Mouse (Mus musculus) hindbrain, embryonic 12.5 days (tissue): Measurements from ENCODE around the gene Zfp687. TPM values are rescaled to one million over a fixed set of nuclear protein-coding genes. Genes with fewer than 3 reads are reported as not detected.
"Not testable (repeated sequence)": the region's sequence is repeated elsewhere in the genome, so short reads cannot be mapped to it uniquely, and the experiment has no call there.

Source experiments
- ATAC-seq: fragments of 200-750 bp; cut with Nextera tagmentation; 2 replicates; pipeline ENCODE4 v1.8.0; 2017; ENCODE audit warnings: moderate TSS enrichment; ENCODE audit not compliant: low FRiP score
- H3K27ac ChIP-seq: fragments of 300-500 bp; sonication (generic); 2 replicates; pipeline ENCODE4 v1.5.1; 2016; ENCODE audit warnings: mild to moderate bottlenecking
- H3K27me3 ChIP-seq: fragments of 300-500 bp; sonication (generic); 2 replicates; pipeline ENCODE4 v1.6.1; 2016; ENCODE audit warnings: mild to moderate bottlenecking
- H3K36me3 ChIP-seq: fragments of 300-500 bp; sonication (generic); 2 replicates; pipeline ENCODE4 v1.6.1; 2016; ENCODE audit warnings: mild to moderate bottlenecking
- H3K4me1 ChIP-seq: fragments of 300-500 bp; sonication (generic); 2 replicates; pipeline ENCODE4 v1.6.1; 2016
- H3K4me2 ChIP-seq: fragments of 300-500 bp; sonication (generic); replicated peaks from 2 replicates; pipeline ENCODE4 v1.6.1; 2016; ENCODE audit warnings: mild to moderate bottlenecking
- H3K4me3 ChIP-seq: fragments of 300-500 bp; sonication (generic); 2 replicates; pipeline ENCODE4 v1.5.1; 2016; ENCODE audit warnings: mild to moderate bottlenecking
- H3K9ac ChIP-seq: fragments of 300-500 bp; sonication (generic); 2 replicates; pipeline ENCODE4 v1.6.1; 2016; ENCODE audit warnings: mild to moderate bottlenecking, moderate library complexity
- H3K9me3 ChIP-seq: fragments of 300-500 bp; sonication (generic); replicated peaks from 2 replicates; pipeline ENCODE4 v1.6.1; 2016; ENCODE audit warnings: mild to moderate bottlenecking
- WGBS: fragments of 180-500 bp; shearing (Covaris S2); methylation state at CpG from one replicate; pipeline ENCODE4 v1.1.7; 2016; 5-methylcytosine and 5-hydroxymethylcytosine counted together
- polyA plus RNA-seq: library from polyadenylated mRNA; unstranded; fragments of >200 nt; fragmentation: Nextera tagmentation; extraction: Ambion mirVana; gene quantifications from 2 replicates; pipeline ENCODE4 v1.2.1, GENCODE M21; 2016

Zfp687 gene
- polyA plus RNA-seq, 1 experiment from 2014 or later = 32.8 TPM

- Histone ChIP-seq H3K36me3 (peaks cover 17% of the 10 kb centered on the region), H3K9ac (peak overlapping the region; percentile 85), H3K4me1 (peaks cover 7% of the 10 kb centered on the region), H3K27ac (no peak overlapping the region), H3K4me3 (peak overlapping the region; percentile 80), H3K9me3 (no peaks in the 10 kb centered on the region), H3K4me2 (peak overlapping the region; percentile 57), H3K27me3 (no peaks in the 10 kb centered on the region)
- 15% methylated on average over 3 of the region's 3 CpGs for WGBS
- ATAC-seq = no peak
These were observed 26.4 kb upstream of the Zfp687 start for GRCm38 (mm10) chr3:95041625-95042024.

- no peaks in the 10 kb centered on the region for H3K27me3 ChIP-seq
- no peak overlapping the region for H3K9ac ChIP-seq
- H3K4me3 ChIP-seq = no peak overlapping the region
- no peak for ATAC-seq
- H3K27ac ChIP-seq = no peak overlapping the region
- no peaks in the 10 kb centered on the region for H3K9me3 ChIP-seq
- 78% methylated on average over 3 of the region's 3 CpGs for WGBS
- peaks cover 9% of the 10 kb centered on the region for H3K4me1 ChIP-seq
- H3K4me2 ChIP-seq = no peak overlapping the region
- peaks cover 52% of the 10 kb centered on the region for H3K36me3 ChIP-seq
These were observed 14.7 kb upstream of the Zfp687 start for GRCm38 (mm10) chr3:95029953-95030352.

- H3K4me3 ChIP-seq, H3K9ac ChIP-seq, H3K4me2 ChIP-seq, ATAC-seq, H3K27me3 ChIP-seq, H3K27ac ChIP-seq, H3K9me3 ChIP-seq: not testable (repeated sequence)
- WGBS = 75% methylated on average over 3 of the region's 3 CpGs
- Histone ChIP-seq H3K4me1 (peaks cover 13% of the 10 kb centered on the region), H3K36me3 (peaks cover 46% of the 10 kb centered on the region)
These were observed 14.1 kb upstream of the Zfp687 start for GRCm38 (mm10) chr3:95029291-95029827.

- Histone ChIP-seq H3K36me3 (peaks cover 38% of the 10 kb centered on the region), H3K27ac (no peak overlapping the region), H3K4me3 (no peak overlapping the region), H3K4me2 (no peak overlapping the region), H3K9me3 (no peaks in the 10 kb centered on the region), H3K27me3 (no peaks in the 10 kb centered on the region), H3K4me1 (peaks cover 13% of the 10 kb centered on the region), H3K9ac (no peak overlapping the region)
- WGBS = 91% methylated on average over 3 of the region's 3 CpGs
- ATAC-seq = no peak
These were observed 13.4 kb upstream of the Zfp687 start for GRCm38 (mm10) chr3:95028603-95029002.

GRCm38 (mm10) chr3:95027701-95028100, 12.5 kb upstream of the Zfp687 start:
- Histone ChIP-seq H3K36me3 (peaks cover 29% of the 10 kb centered on the region), H3K4me2 (no peak overlapping the region), H3K9ac (no peak overlapping the region), H3K4me3 (no peak overlapping the region), H3K4me1 (peaks cover 13% of the 10 kb centered on the region), H3K27ac (no peak overlapping the region), H3K9me3 (no peaks in the 10 kb centered on the region), H3K27me3 (no peaks in the 10 kb centered on the region)
- ATAC-seq = peak; percentile 67; the same call in 1 of the 2 replicates
- WGBS = 65% methylated on average over 5 of the region's 5 CpGs

- H3K9ac ChIP-seq = no peak overlapping the region
- ATAC-seq = no peak
These were observed 11.9 kb upstream of the Zfp687 start for GRCm38 (mm10) chr3:95027057-95027645.

GRCm38 (mm10) chr3:95025202-95025601, 10.0 kb upstream of the Zfp687 start:
- 55% methylated on average over 5 of the region's 5 CpGs for WGBS

More at GRCm38 (mm10) chr3:95027057-95027645, 11.9 kb upstream of the Zfp687 start:
- 67% methylated on average over 5 of the region's 5 CpGs for WGBS
- Histone ChIP-seq H3K36me3 (peaks cover 24% of the 10 kb centered on the region), H3K9me3 (no peaks in the 10 kb centered on the region), H3K4me2 (no peak overlapping the region), H3K4me1 (peaks cover 13% of the 10 kb centered on the region), H3K4me3 (no peak overlapping the region), H3K27ac (no peak overlapping the region), H3K27me3 (no peaks in the 10 kb centered on the region)

GRCm38 (mm10) chr3:95024551-95024950, 9.3 kb upstream of the Zfp687 start:
- Histone ChIP-seq H3K4me2 (no peak overlapping the region), H3K4me3 (no peak overlapping the region), H3K27ac (no peak overlapping the region), H3K4me1 (peaks cover 13% of the 10 kb centered on the region), H3K27me3 (no peaks in the 10 kb centered on the region), H3K9me3 (no peaks in the 10 kb centered on the region), H3K9ac (no peak overlapping the region), H3K36me3 (0 out of 2 replicates have a peak, but pooled peaks cover 2% of the 10 kb centered on the region)
- WGBS = 26% methylated on average over 11 of the region's 11 CpGs
- 0 out of 2 replicates have a peak, but pooled peaks have one; percentile 11 for ATAC-seq

More at GRCm38 (mm10) chr3:95025202-95025601, 10.0 kb upstream of the Zfp687 start:
- Histone ChIP-seq H3K27ac (no peak overlapping the region), H3K4me3 (no peak overlapping the region), H3K36me3 (peaks cover 8% of the 10 kb centered on the region; the same call in 1 of the 2 replicates), H3K4me2 (no peak overlapping the region), H3K27me3 (no peaks in the 10 kb centered on the region), H3K9ac (no peak overlapping the region), H3K9me3 (no peaks in the 10 kb centered on the region), H3K4me1 (peaks cover 13% of the 10 kb centered on the region)
- 0 out of 2 replicates have a peak, but pooled peaks have one; percentile 7 for ATAC-seq

GRCm38 (mm10) chr3:95020956-95021355, 5.7 kb upstream of the Zfp687 start:
- H3K4me1 ChIP-seq = peaks cover 17% of the 10 kb centered on the region
- 97% methylated on average over 5 of the region's 5 CpGs for WGBS
- not testable (repeated sequence) for H3K27me3 ChIP-seq

GRCm38 (mm10) chr3:95018741-95019140, 3.5 kb upstream of the Zfp687 start:
- Histone ChIP-seq H3K27ac (no peak overlapping the region), H3K36me3 (no peaks in the 10 kb centered on the region), H3K27me3 (no peaks in the 10 kb centered on the region), H3K4me1 (peaks cover 16% of the 10 kb centered on the region), H3K4me3 (no peak overlapping the region), H3K9me3 (no peaks in the 10 kb centered on the region), H3K4me2 (no peak overlapping the region), H3K9ac (no peak overlapping the region)
- 84% methylated on average over 2 of the region's 2 CpGs for WGBS
- no peak for ATAC-seq

More at GRCm38 (mm10) chr3:95020956-95021355, 5.7 kb upstream of the Zfp687 start:
- not testable (repeated sequence) for H3K4me3 ChIP-seq, H3K9me3 ChIP-seq, H3K27ac ChIP-seq, H3K4me2 ChIP-seq, H3K36me3 ChIP-seq, ATAC-seq, H3K9ac ChIP-seq

- H3K9ac ChIP-seq = peak overlapping the region; percentile 57
- peaks cover 24% of the 10 kb centered on the region for H3K4me1 ChIP-seq
- H3K4me3 ChIP-seq = peak overlapping the region; percentile 77
- H3K27me3 ChIP-seq = no peaks in the 10 kb centered on the region
- whole genome bisulfite sequencing = 5% methylated on average over 21 of the region's 21 CpGs
- peak overlapping the region; percentile 94 for H3K27ac ChIP-seq
- peaks cover 7% of the 10 kb centered on the region for H3K36me3 ChIP-seq
- peak overlapping the region; percentile 84 for H3K4me2 ChIP-seq
- no peaks in the 10 kb centered on the region for H3K9me3 ChIP-seq
- no peak for ATAC-seq
These were observed 1.3 kb upstream of the Zfp687 start for GRCm38 (mm10) chr3:95016532-95017056.

GRCm38 (mm10) chr3:95015891-95016531, 763 bp upstream of the Zfp687 start:
- Histone ChIP-seq H3K4me1 (peaks cover 24% of the 10 kb centered on the region), H3K4me2 (peak overlapping the region; percentile 84), H3K9ac (peak overlapping the region; percentile 57), H3K27me3 (no peaks in the 10 kb centered on the region), H3K9me3 (no peaks in the 10 kb centered on the region), H3K27ac (peak overlapping the region; percentile 94), H3K4me3 (peak overlapping the region; percentile 77), H3K36me3 (peaks cover 13% of the 10 kb centered on the region)
- peak; percentile 66 for ATAC-seq
- WGBS = under 1% methylated on average over 40 of the region's 40 CpGs
